Mouse (Mus musculus): ENCODE measurements around the gene Milr1.

Milr1 gene

GRCm38 (mm10) chr11:106814601-106815320 lies 63.7 kb downstream of the Milr1 start:
- DNase-seq, result peak; percentile 88 to 92

GRCm38 (mm10) chr11:106815331-106815730 lies 64.3 kb downstream of the Milr1 start:
- DNase-seq, result no peak

- DNase-seq, result no peak
Measured at GRCm38 (mm10) chr11:106815761-106816160, 64.7 kb downstream of the Milr1 start.

- peak; percentile 46 to 54 for DNase-seq
Measured at GRCm38 (mm10) chr11:106816316-106816715, 65.3 kb downstream of the Milr1 start.

GRCm38 (mm10) chr11:106817156-106817555 lies 66.1 kb downstream of the Milr1 start:
- peak in 1 of 2 experiments; percentile 34 for DNase-seq

GRCm38 (mm10) chr11:106817808-106818207 lies 66.8 kb downstream of the Milr1 start:
- DNase-seq, result peak; percentile 93 to 94

GRCm38 (mm10) chr11:106818341-106818740 lies 67.3 kb downstream of the Milr1 start:
- DNase-seq, result peak; percentile 74 to 77

Data from cerebellum, postnatal 10 days (tissue).